Mouse (Mus musculus): ENCODE measurements at regions not wholly inside any gene's neighbourhood (a gene's known extent, or its start where the extent isn't known, plus 50 kb on each side); places are given as distances from the start of the nearest gene placed in this dataset.

DNA sequence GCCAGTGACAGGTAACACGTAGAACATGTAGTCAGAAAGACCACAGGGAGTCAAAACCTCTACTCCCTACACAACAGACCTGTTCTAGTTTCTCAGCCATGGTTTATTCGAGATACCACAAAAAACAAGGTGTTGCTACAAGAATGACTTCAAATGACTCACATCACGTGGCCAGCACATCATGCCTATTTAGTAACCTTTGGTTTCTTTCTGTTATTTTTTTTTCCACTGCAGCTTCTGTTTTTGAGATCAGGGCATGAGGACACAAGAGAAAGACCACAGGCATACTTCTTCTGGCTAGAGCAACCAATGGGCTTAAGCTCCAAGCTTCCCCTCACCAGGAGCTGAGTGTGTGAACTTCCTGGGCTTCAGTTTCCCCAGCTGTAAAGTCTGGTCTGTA is 630.7 kb downstream of the Rnf144a start:
- TF ChIP-seq POLR2A (IDR thresholded peaks at IDR 0.05; ENCODE audit: borderline replicate concordance, insufficient read depth, low read length) (no peak), CTCF (IDR thresholded peaks at IDR 0.05; ENCODE audit: borderline replicate concordance, insufficient read depth, low read depth, low read length) (no peak)
